Mouse (Mus musculus) mouse embryonic stem cell (cell line): ENCODE data around the gene Dolk.

Experiments used
- in situ Hi-C, 2 experiments: fragments of 300-500 bp; cut with MboI; formaldehyde crosslinking; loops; 1 replicate in 1 of 2; 3 replicates in 1 of 2; pipeline ENCODE4 v1.14.3; 2019 to 2020; ENCODE audit warnings: low sequenced_read_pairs in 2 of 2, low pct_unique_long_range_greater_than_20kb in 1 of 2, mixed read lengths in 1 of 2; ENCODE audit not compliant: unreplicated experiment in 1 of 2

The Dolk gene

GRCm38 (mm10) chr2:30280743-30281142, 5.4 kb downstream of the Dolk start, which contains the start of gene Gm28038:
Gene Gm28038, plus strand, starts transcription at chr2:30281043.
- in situ Hi-C loops = loop anchor here in 1 of 2 experiments (5.0 kb wide), 1 partner anchor 88 kb away; no protein-coding TSS in a partner anchor

- in situ Hi-C loops = no loop called here
These were observed 16.0 kb downstream of the Dolk start for GRCm38 (mm10) chr2:30270134-30270533.

GRCm38 (mm10) chr2:30269241-30269990, 16.7 kb downstream of the Dolk start:
- in situ Hi-C loops = no loop called here

- in situ Hi-C loops = no loop called here
These were observed 17.8 kb downstream of the Dolk start for GRCm38 (mm10) chr2:30268371-30268770.

GRCm38 (mm10) chr2:30267466-30267865, 18.7 kb downstream of the Dolk start:
- in situ Hi-C loops = no loop called here

- in situ Hi-C loops = no loop called here
These were observed 19.7 kb downstream of the Dolk start for GRCm38 (mm10) chr2:30266392-30266941.

- in situ Hi-C loops = no loop called here
These were observed 20.3 kb downstream of the Dolk start, which contains the start of gene Phyhd1 for GRCm38 (mm10) chr2:30265767-30266253. Gene Phyhd1, plus strand, starts transcription at chr2:30266203.

GRCm38 (mm10) chr2:30264671-30265519, 21.2 kb downstream of the Dolk start:
- in situ Hi-C loops = no loop called here

GRCm38 (mm10) chr2:30263811-30264210, 22.3 kb downstream of the Dolk start:
- in situ Hi-C loops = no loop called here

- in situ Hi-C loops = no loop called here
These were observed 23.2 kb downstream of the Dolk start for GRCm38 (mm10) chr2:30262840-30263441.

GRCm38 (mm10) chr2:30261921-30262839, 24.0 kb downstream of the Dolk start:
- in situ Hi-C loops = no loop called here

GRCm38 (mm10) chr2:30261064-30261736, 24.9 kb downstream of the Dolk start:
- in situ Hi-C loops = no loop called here

- in situ Hi-C loops = no loop called here
These were observed 26.7 kb downstream of the Dolk start for GRCm38 (mm10) chr2:30259131-30260064.

- in situ Hi-C loops = no loop called here
These were observed 27.5 kb downstream of the Dolk start for GRCm38 (mm10) chr2:30258600-30258999.

GRCm38 (mm10) chr2:30257699-30258460, 28.3 kb downstream of the Dolk start:
- in situ Hi-C loops = no loop called here
